Mouse (Mus musculus): ENCODE measurements at regions not wholly inside any gene's neighbourhood (a gene's known extent, or its start where the extent isn't known, plus 50 kb on each side); places are given as distances from the start of the nearest gene placed in this dataset.

- peak; percentile 9 for DNase-seq (ENCODE audit: low read depth, low spot score)
These were observed 58.3 kb upstream of the N6amt1 start for GRCm38 (mm10) chr16:87295727-87296126.

GRCm38 (mm10) chr16:87292826-87293225 is 61.2 kb upstream of the N6amt1 start:
- no peak for DNase-seq (ENCODE audit: low read depth, low spot score)

- DNase-seq (ENCODE audit: low read depth, low spot score) = no peak
These were observed 62.3 kb upstream of the N6amt1 start for GRCm38 (mm10) chr16:87291716-87292115.

GRCm38 (mm10) chr16:87285639-87286038 is 68.3 kb upstream of the N6amt1 start:
- DNase-seq (ENCODE audit: low read depth, low spot score) = no peak

- DNase-seq (ENCODE audit: low read depth, low spot score) = peak; percentile 53
These were observed 69.0 kb upstream of the N6amt1 start for GRCm38 (mm10) chr16:87284835-87285510.

GRCm38 (mm10) chr16:87278518-87278917 is 75.5 kb upstream of the N6amt1 start:
- DNase-seq (ENCODE audit: low read depth, low spot score) = no peak

GRCm38 (mm10) chr16:87272363-87272762 is 81.6 kb upstream of the N6amt1 start:
- DNase-seq (ENCODE audit: low read depth, low spot score) = no peak

GRCm38 (mm10) chr16:87267954-87268804 is 85.8 kb upstream of the N6amt1 start:
- no peak for DNase-seq (ENCODE audit: low read depth, low spot score)

GRCm38 (mm10) chr16:87267517-87267916 is 86.5 kb upstream of the N6amt1 start:
- DNase-seq (ENCODE audit: low read depth, low spot score) = no peak

- DNase-seq (ENCODE audit: low read depth, low spot score) = no peak
These were observed 90.4 kb upstream of the N6amt1 start for GRCm38 (mm10) chr16:87263571-87263970.

GRCm38 (mm10) chr16:87263041-87263440 is 90.9 kb upstream of the N6amt1 start:
- DNase-seq (ENCODE audit: low read depth, low spot score) = no peak

GRCm38 (mm10) chr16:87262497-87262896 is 91.5 kb upstream of the N6amt1 start:
- no peak for DNase-seq (ENCODE audit: low read depth, low spot score)

GRCm38 (mm10) chr16:87261527-87261926 is 92.5 kb upstream of the N6amt1 start:
- no peak for DNase-seq (ENCODE audit: low read depth, low spot score)

GRCm38 (mm10) chr16:87254736-87255135 is 99.2 kb upstream of the N6amt1 start:
- DNase-seq (ENCODE audit: low read depth, low spot score) = no peak

- DNase-seq (ENCODE audit: low read depth, low spot score) = no peak
These were observed 103.5 kb upstream of the N6amt1 start for GRCm38 (mm10) chr16:87250531-87250930.

GRCm38 (mm10) chr16:87249903-87250302 is 104.1 kb upstream of the N6amt1 start:
- DNase-seq (ENCODE audit: low read depth, low spot score) = no peak

- DNase-seq (ENCODE audit: low read depth, low spot score) = peak; percentile 11
These were observed 105.4 kb upstream of the N6amt1 start for GRCm38 (mm10) chr16:87248501-87249030.

- DNase-seq (ENCODE audit: low read depth, low spot score) = no peak
These were observed 107.8 kb upstream of the N6amt1 start for GRCm38 (mm10) chr16:87245933-87246791.

- DNase-seq (ENCODE audit: low read depth, low spot score) = no peak
These were observed 108.5 kb upstream of the N6amt1 start for GRCm38 (mm10) chr16:87245441-87245840.

- DNase-seq (ENCODE audit: low read depth, low spot score) = no peak
These were observed 112.0 kb upstream of the N6amt1 start for GRCm38 (mm10) chr16:87242027-87242426.

GRCm38 (mm10) chr16:87239105-87239504 is 114.9 kb upstream of the N6amt1 start:
- no peak for DNase-seq (ENCODE audit: low read depth, low spot score)

- no peak for DNase-seq (ENCODE audit: low read depth, low spot score)
These were observed 119.8 kb upstream of the N6amt1 start for GRCm38 (mm10) chr16:87234199-87234598.

All from CD4-positive helper T cell, adult 2 months (primary cell).